Mouse (Mus musculus): ENCODE measurements around the gene Gpbp1. TPM values are rescaled to one million over a fixed set of nuclear protein-coding genes. Genes with fewer than 3 reads are reported as not detected.

The Gpbp1 gene
- polyA plus RNA-seq, 1 experiment = 29.9 TPM

GRCm38 (mm10) chr13:111494330-111495029, 4.6 kb upstream of the Gpbp1 start:
- H3K27me3 ChIP-seq (ENCODE audit: control insufficient read depth, insufficient read depth, low read length) = no peaks in the 10 kb centered on the region

GRCm38 (mm10) chr13:111491046-111491756, 1.3 kb upstream of the Gpbp1 start:
- Histone ChIP-seq H3K4me1 (ENCODE audit: control insufficient read depth, insufficient read depth, low read length) (peaks cover 5% of the 10 kb centered on the region; the same call in 1 of the 2 replicates), H3K27me3 (ENCODE audit: control insufficient read depth, insufficient read depth, low read length) (no peaks in the 10 kb centered on the region), H3K36me3 (ENCODE audit: control insufficient read depth, insufficient read depth, low read length) (no peaks in the 10 kb centered on the region), H3K27ac (ENCODE audit: control insufficient read depth, insufficient read depth, low read depth, low read length) (peak overlapping the region; percentile 99), H3K4me3 (ENCODE audit: control insufficient read depth, low read depth, low read length) (peak overlapping the region; percentile 98)
- TF ChIP-seq CTCF (IDR thresholded peaks at IDR 0.05; ENCODE audit: control insufficient read depth, insufficient read depth, insufficient replicate concordance, low read depth, low read length) = no peak
- TF ChIP-seq POLR2A (IDR thresholded peaks at IDR 0.05; ENCODE audit: control insufficient read depth, low read depth, low read length) = no peak

More at GRCm38 (mm10) chr13:111494330-111495029, 4.6 kb upstream of the Gpbp1 start:
- no peak for TF ChIP-seq POLR2A (IDR thresholded peaks at IDR 0.05; ENCODE audit: control insufficient read depth, low read depth, low read length)
- TF ChIP-seq CTCF (IDR thresholded peaks at IDR 0.05; ENCODE audit: control insufficient read depth, insufficient read depth, insufficient replicate concordance, low read depth, low read length) = no peak
- H3K4me3 ChIP-seq (ENCODE audit: control insufficient read depth, low read depth, low read length) = no peak overlapping the region
- H3K27ac ChIP-seq (ENCODE audit: control insufficient read depth, insufficient read depth, low read depth, low read length) = peak overlapping the region; percentile 27
- no peaks in the 10 kb centered on the region for H3K36me3 ChIP-seq (ENCODE audit: control insufficient read depth, insufficient read depth, low read length)
- peaks cover 5% of the 10 kb centered on the region; the same call in 1 of the 2 replicates for H3K4me1 ChIP-seq (ENCODE audit: control insufficient read depth, insufficient read depth, low read length)

- Histone ChIP-seq H3K4me1 (ENCODE audit: control insufficient read depth, insufficient read depth, low read length) (peaks cover 5% of the 10 kb centered on the region; the same call in 1 of the 2 replicates), H3K27ac (ENCODE audit: control insufficient read depth, insufficient read depth, low read depth, low read length) (peak overlapping the region; percentile 98)
- TF ChIP-seq POLR2A (IDR thresholded peaks at IDR 0.05; ENCODE audit: control insufficient read depth, low read depth, low read length) (no peak; the same call in 1 of the 2 replicates), CTCF (IDR thresholded peaks at IDR 0.05; ENCODE audit: control insufficient read depth, insufficient read depth, insufficient replicate concordance, low read depth, low read length) (no peak)
Observed at GRCm38 (mm10) chr13:111489502-111489801, 459 bp downstream of the Gpbp1 start.

GRCm38 (mm10) chr13:111488651-111489501, 1.0 kb downstream of the Gpbp1 start:
- Histone ChIP-seq H3K36me3 (ENCODE audit: control insufficient read depth, insufficient read depth, low read length) (no peaks in the 10 kb centered on the region), H3K4me3 (ENCODE audit: control insufficient read depth, low read depth, low read length) (peak overlapping the region; percentile 98), H3K27ac (ENCODE audit: control insufficient read depth, insufficient read depth, low read depth, low read length) (peak overlapping the region; percentile 94), H3K4me1 (ENCODE audit: control insufficient read depth, insufficient read depth, low read length) (peaks cover 5% of the 10 kb centered on the region; the same call in 1 of the 2 replicates), H3K27me3 (ENCODE audit: control insufficient read depth, insufficient read depth, low read length) (no peaks in the 10 kb centered on the region)
- TF ChIP-seq CTCF (IDR thresholded peaks at IDR 0.05; ENCODE audit: control insufficient read depth, insufficient read depth, insufficient replicate concordance, low read depth, low read length) (no peak), POLR2A (IDR thresholded peaks at IDR 0.05; ENCODE audit: control insufficient read depth, low read depth, low read length) (peak; percentile 23; the same call in 1 of the 2 replicates)

More at GRCm38 (mm10) chr13:111489502-111489801, 459 bp downstream of the Gpbp1 start:
- no peaks in the 10 kb centered on the region for H3K27me3 ChIP-seq (ENCODE audit: control insufficient read depth, insufficient read depth, low read length)
- peak overlapping the region; percentile 98 for H3K4me3 ChIP-seq (ENCODE audit: control insufficient read depth, low read depth, low read length)
- H3K36me3 ChIP-seq (ENCODE audit: control insufficient read depth, insufficient read depth, low read length) = no peaks in the 10 kb centered on the region

- Histone ChIP-seq H3K27ac (ENCODE audit: control insufficient read depth, insufficient read depth, low read depth, low read length) (no peak overlapping the region), H3K4me3 (ENCODE audit: control insufficient read depth, low read depth, low read length) (no peak overlapping the region), H3K36me3 (ENCODE audit: control insufficient read depth, insufficient read depth, low read length) (no peaks in the 10 kb centered on the region), H3K27me3 (ENCODE audit: control insufficient read depth, insufficient read depth, low read length) (no peaks in the 10 kb centered on the region), H3K4me1 (ENCODE audit: control insufficient read depth, insufficient read depth, low read length) (no peaks in the 10 kb centered on the region)
- TF ChIP-seq POLR2A (IDR thresholded peaks at IDR 0.05; ENCODE audit: control insufficient read depth, low read depth, low read length) = no peak
- TF ChIP-seq CTCF (IDR thresholded peaks at IDR 0.05; ENCODE audit: control insufficient read depth, insufficient read depth, insufficient replicate concordance, low read depth, low read length) = no peak
Observed at GRCm38 (mm10) chr13:111477695-111478094, 12.2 kb downstream of the Gpbp1 start.

- TF ChIP-seq POLR2A (IDR thresholded peaks at IDR 0.05; ENCODE audit: control insufficient read depth, low read depth, low read length) = no peak
- H3K4me1 ChIP-seq (ENCODE audit: control insufficient read depth, insufficient read depth, low read length) = no peaks in the 10 kb centered on the region
- H3K27me3 ChIP-seq (ENCODE audit: control insufficient read depth, insufficient read depth, low read length) = no peaks in the 10 kb centered on the region
- no peak overlapping the region for H3K27ac ChIP-seq (ENCODE audit: control insufficient read depth, insufficient read depth, low read depth, low read length)
- H3K4me3 ChIP-seq (ENCODE audit: control insufficient read depth, low read depth, low read length) = no peak overlapping the region
- no peaks in the 10 kb centered on the region; the same call in 1 of the 2 replicates for H3K36me3 ChIP-seq (ENCODE audit: control insufficient read depth, insufficient read depth, low read length)
Observed at GRCm38 (mm10) chr13:111470562-111471237, 19.2 kb downstream of the Gpbp1 start.

All from testis, adult 2 months (tissue).